Mouse (Mus musculus): Measurements from ENCODE around the gene Zcchc24.

GRCm38 (mm10) chr14:25768915-25769625 is at the start of gene Zcchc24:
- no peak for TF ChIP-seq CTCF (IDR thresholded peaks at IDR 0.05; ENCODE audit: borderline replicate concordance, insufficient read depth, low read length)
- 0 out of 2 replicates have a peak, but pooled peaks have one; percentile 36 for TF ChIP-seq POLR2A (IDR thresholded peaks at IDR 0.05; ENCODE audit: low read depth, low read length)
